Mouse (Mus musculus) megakaryocyte, embryonic 14.5 days (primary cell): ENCODE results near the gene Olfr541.

Experiments
- FLI1 ChIP-seq: IDR thresholded peaks from 2 replicates; pipeline ENCODE4 v1.6.1; 2012; ENCODE audit warnings: low read length, inconsistent platforms, mixed read lengths
- GATA1 ChIP-seq: IDR thresholded peaks from 3 replicates; pipeline ENCODE4 v1.6.1; 2012; ENCODE audit warnings: mixed read lengths, low read length, inconsistent platforms, borderline replicate concordance

DNA sequence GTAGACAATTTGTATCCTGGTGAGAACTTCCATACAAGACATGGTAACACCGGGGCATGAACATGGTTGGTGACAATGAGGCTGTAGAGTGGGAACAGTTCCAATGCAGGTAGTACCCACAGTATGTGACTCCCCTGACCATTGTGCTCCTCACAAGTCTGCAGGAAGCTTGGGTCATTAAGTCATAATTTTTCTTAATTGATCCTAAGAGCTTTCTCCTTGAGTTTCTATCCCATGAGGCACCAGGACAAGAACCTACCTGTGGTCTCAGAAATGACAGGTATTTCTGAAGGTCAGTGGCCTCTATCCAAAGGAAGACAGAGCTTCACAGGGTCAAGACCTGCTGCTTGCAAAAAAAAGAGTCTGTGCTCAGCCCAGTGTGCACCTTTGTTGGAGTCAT is 15.4 kb upstream of the Olfr541 start, which contains the start of gene Olfr45:
- TF ChIP-seq GATA1, result no peak
- TF ChIP-seq FLI1, result no peak
